Comparison of ENCODE assay signal across 8 mouse cellular contexts in genomic region chr8:84256458-84256821, GRCm38 (mm10). TPM values are rescaled to one million over a fixed set of nuclear protein-coding genes. Genes with fewer than 3 reads are reported as not detected.
A peak's percentile ranks its signal among the peaks of the same experiment; 100 is the strongest.
DNase-seq lines count a peak whose midpoint lies in the region; ATAC-seq lines count a peak whose summit lies in the region.

No protein-coding gene starts in this region.

- ATAC-seq in hindbrain, embryonic 15.5 days (ENCODE audit: low FRiP score, low read depth) = 0 out of 2 replicates have a peak, but pooled peaks have one; percentile 4
- ATAC-seq in lung, embryonic 15.5 days (ENCODE audit: borderline replicate concordance, extremely low read depth, low FRiP score, low TSS enrichment) = peak; percentile 12; the same call in 1 of the 2 replicates

- peaks cover 18% of the 10 kb centered on the region for H3K4me1 ChIP-seq in hindbrain, embryonic 15.5 days (replicated peaks)
- H3K4me1 ChIP-seq in lung, embryonic 15.5 days = peaks cover 19% of the 10 kb centered on the region

- peak overlapping the region; percentile 93 for H3K27ac ChIP-seq in hindbrain, embryonic 15.5 days (replicated peaks)
- peak overlapping the region; percentile 92 for H3K27ac ChIP-seq in lung, embryonic 15.5 days

- DNase-seq in cerebellum, adult 9-11 months = peak; percentile 63
- DNase-seq in cerebellum, postnatal 4 days (ENCODE audit: low spot score in 2 of 2) = no peak
- DNase-seq in 416B (ENCODE audit: low read depth) = peak; percentile 72
- peak; percentile 54 for DNase-seq in c-Kit-positive CD71-positive TER-119-positive erythroid progenitor cells, embryonic 14.5 days (ENCODE audit: low spot score)
- DNase-seq in retina, postnatal 1 day = peak; percentile 60
- DNase-seq in spleen, adult 18-20 months = no peak

- H3K9ac ChIP-seq in hindbrain, embryonic 15.5 days = peak overlapping the region; percentile 84
- peak overlapping the region; percentile 80 for H3K9ac ChIP-seq in lung, embryonic 15.5 days

- H3K27me3 ChIP-seq in hindbrain, embryonic 15.5 days = no peaks in the 10 kb centered on the region
- no peaks in the 10 kb centered on the region for H3K27me3 ChIP-seq in lung, embryonic 15.5 days

- peaks cover 59% of the 10 kb centered on the region for H3K36me3 ChIP-seq in hindbrain, embryonic 15.5 days
- peaks cover 54% of the 10 kb centered on the region for H3K36me3 ChIP-seq in lung, embryonic 15.5 days

- WGBS in hindbrain, embryonic 15.5 days = 18% methylated on average over 6 of the region's 6 CpGs
- 9% methylated on average over 6 of the region's 6 CpGs for WGBS in lung, embryonic 15.5 days

- no peaks in the 10 kb centered on the region for H3K9me3 ChIP-seq in hindbrain, embryonic 15.5 days
- H3K9me3 ChIP-seq in lung, embryonic 15.5 days = no peaks in the 10 kb centered on the region

- peak overlapping the region; percentile 84 for H3K4me2 ChIP-seq in hindbrain, embryonic 15.5 days
- H3K4me2 ChIP-seq in lung, embryonic 15.5 days = peak overlapping the region; percentile 99

- H3K4me3 ChIP-seq in hindbrain, embryonic 15.5 days = peak overlapping the region; percentile 82
- peak overlapping the region; percentile 84 for H3K4me3 ChIP-seq in lung, embryonic 15.5 days

RNA-seq across cellular contexts. Expression of gene Mri1, which starts 0.7 kb away (rescaled TPM):
- polyA plus RNA-seq in hindbrain, embryonic 15.5 days (2015; fragmentation: Nextera tagmentation; extraction: Ambion mirVana) = 45.6 and 48.4 TPM in 2 replicates
- 67.2 and 72.4 TPM in 2 replicates for polyA plus RNA-seq in lung, embryonic 15.5 days (2015; fragmentation: Nextera tagmentation; extraction: Ambion mirVana)

RNA-seq across cellular contexts. Expression of gene D8Ertd738e, which starts 6.9 kb away (rescaled TPM):
- polyA plus RNA-seq in hindbrain, embryonic 15.5 days (2015; fragmentation: Nextera tagmentation; extraction: Ambion mirVana) = 245 and 260 TPM in 2 replicates
- polyA plus RNA-seq in lung, embryonic 15.5 days (2015; fragmentation: Nextera tagmentation; extraction: Ambion mirVana) = 320 and 350 TPM in 2 replicates

RNA-seq across cellular contexts. Expression of gene Ccdc130, which starts 13.7 kb away (rescaled TPM):
- polyA plus RNA-seq in hindbrain, embryonic 15.5 days (2015; fragmentation: Nextera tagmentation; extraction: Ambion mirVana) = 23.4 and 24.6 TPM in 2 replicates
- polyA plus RNA-seq in lung, embryonic 15.5 days (2015; fragmentation: Nextera tagmentation; extraction: Ambion mirVana) = 20.5 and 22.8 TPM in 2 replicates

RNA-seq across cellular contexts. Expression of gene Zswim4, which starts 19.6 kb away (rescaled TPM):
- 23.3 and 24.9 TPM in 2 replicates for polyA plus RNA-seq in hindbrain, embryonic 15.5 days (2015; fragmentation: Nextera tagmentation; extraction: Ambion mirVana)
- polyA plus RNA-seq in lung, embryonic 15.5 days (2015; fragmentation: Nextera tagmentation; extraction: Ambion mirVana) = 13.6 and 14.2 TPM in 2 replicates

Comparison
In these comparisons a context has a peak if more than half of its experiments do, and no peak if none do; other contexts are left out.
1. DNase-seq: peak in cerebellum, adult 9-11 months (single experiment), 416B (single experiment), c-Kit-positive CD71-positive TER-119-positive erythroid progenitor cells, embryonic 14.5 days (single experiment) and retina, postnatal 1 day (single experiment); none in cerebellum, postnatal 4 days (0 of 2) and spleen, adult 18-20 months (0 of 2).